Mouse (Mus musculus) lung, embryonic 15.5 days (tissue): ENCODE results near the gene Tmed1. TPM values are rescaled to one million over a fixed set of nuclear protein-coding genes. Genes with fewer than 3 reads are reported as not detected.
"Not testable (repeated sequence)": the region's sequence is repeated elsewhere in the genome, so short reads cannot be mapped to it uniquely, and the experiment has no call there.

ENCODE experiments used
- ATAC-seq: fragments of 200-750 bp; cut with Nextera tagmentation; 2 replicates; pipeline ENCODE4 v1.8.0; 2017; ENCODE audit warnings: moderate number of reproducible peaks, borderline replicate concordance; ENCODE audit not compliant: low FRiP score, low TSS enrichment; ENCODE audit errors: extremely low read depth
- H3K27ac ChIP-seq: fragments of 300-500 bp; sonication (generic); 2 replicates; pipeline ENCODE4 v1.5.1; 2015; ENCODE audit warnings: moderate library complexity, mild to moderate bottlenecking, inconsistent platforms
- H3K27me3 ChIP-seq: fragments of 300-500 bp; sonication (generic); 2 replicates; pipeline ENCODE4 v1.6.1; 2015; ENCODE audit warnings: inconsistent platforms
- H3K36me3 ChIP-seq: fragments of 300-500 bp; sonication (generic); 2 replicates; pipeline ENCODE4 v1.6.1; 2015; ENCODE audit warnings: inconsistent platforms
- H3K4me1 ChIP-seq: fragments of 300-500 bp; sonication (generic); 2 replicates; pipeline ENCODE4 v1.6.1; 2015; ENCODE audit warnings: inconsistent platforms
- H3K4me2 ChIP-seq: fragments of 300-500 bp; sonication (generic); 2 replicates; pipeline ENCODE4 v1.6.1; 2015; ENCODE audit warnings: inconsistent platforms, mild to moderate bottlenecking, moderate library complexity
- H3K4me3 ChIP-seq: fragments of 300-500 bp; sonication (generic); 2 replicates; pipeline ENCODE4 v1.5.1; 2015; ENCODE audit warnings: mild to moderate bottlenecking, inconsistent platforms
- H3K9ac ChIP-seq: fragments of 300-500 bp; sonication (generic); 2 replicates; pipeline ENCODE4 v1.6.1; 2015; ENCODE audit warnings: inconsistent platforms
- H3K9me3 ChIP-seq: fragments of 300-500 bp; sonication (generic); 2 replicates; pipeline ENCODE4 v1.6.1; 2016; ENCODE audit warnings: inconsistent platforms
- WGBS: fragments of 180-500 bp; shearing (Covaris S2); methylation state at CpG from one replicate; pipeline ENCODE4 v1.1.7; 2015; 5-methylcytosine and 5-hydroxymethylcytosine counted together
- microRNA-seq: library from miRNA; unstranded; fragments of <30 nt; microRNA quantifications from one replicate; pipeline ENCODE4, GENCODE M21; 2016
- polyA plus RNA-seq: library from polyadenylated mRNA; unstranded; fragments of >200 nt; fragmentation: Nextera tagmentation; extraction: Ambion mirVana; gene quantifications from 2 replicates; pipeline ENCODE4 v1.2.1, GENCODE M21; 2015

Tmed1 gene
- polyA plus RNA-seq, 1 experiment from 2014 or later, result 123 TPM

GRCm38 (mm10) chr9:21464565-21464928 is 45.5 kb downstream of the Tmed1 start:
- not testable (repeated sequence) for H3K9me3 ChIP-seq, H3K4me2 ChIP-seq, ATAC-seq, H3K27me3 ChIP-seq, H3K27ac ChIP-seq, H3K9ac ChIP-seq, H3K4me3 ChIP-seq
- Histone ChIP-seq H3K4me1 (peaks cover 16% of the 10 kb centered on the region), H3K36me3 (peaks cover 16% of the 10 kb centered on the region)
- WGBS, result 83% methylated on average over 7 of the region's 7 CpGs

GRCm38 (mm10) chr9:21463766-21464564 is 46.1 kb downstream of the Tmed1 start:
- WGBS, result 68% methylated on average over 3 of the region's 3 CpGs
- no peak overlapping the region for H3K9ac ChIP-seq
- peak overlapping the region; percentile 54; the same call in 1 of the 2 replicates for H3K27ac ChIP-seq

GRCm38 (mm10) chr9:21463138-21463590 is 46.9 kb downstream of the Tmed1 start:
- Histone ChIP-seq H3K4me2 (peak overlapping the region; percentile 11; the same call in 1 of the 2 replicates), H3K27me3 (no peaks in the 10 kb centered on the region), H3K27ac (peak overlapping the region; percentile 54), H3K4me1 (peaks cover 16% of the 10 kb centered on the region), H3K36me3 (peaks cover 16% of the 10 kb centered on the region; the same call in 1 of the 2 replicates), H3K9ac (no peak overlapping the region), H3K9me3 (no peaks in the 10 kb centered on the region), H3K4me3 (no peak overlapping the region)
- 33% methylated on average over 5 of the region's 5 CpGs for WGBS
- peak; percentile 50; the same call in 1 of the 2 replicates for ATAC-seq

More at GRCm38 (mm10) chr9:21463766-21464564, 46.1 kb downstream of the Tmed1 start:
- H3K4me1 ChIP-seq, result peaks cover 16% of the 10 kb centered on the region
- no peak for ATAC-seq
- no peak overlapping the region for H3K4me3 ChIP-seq
- peaks cover 20% of the 10 kb centered on the region for H3K36me3 ChIP-seq
- H3K9me3 ChIP-seq, result no peaks in the 10 kb centered on the region
- H3K27me3 ChIP-seq, result no peaks in the 10 kb centered on the region
- no peak overlapping the region for H3K4me2 ChIP-seq

- H3K36me3 ChIP-seq, result 0 out of 2 replicates have a peak, but pooled peaks cover 6% of the 10 kb centered on the region
- no peaks in the 10 kb centered on the region for H3K27me3 ChIP-seq
- no peak overlapping the region for H3K27ac ChIP-seq
- peaks cover 19% of the 10 kb centered on the region for H3K4me1 ChIP-seq
- no peaks in the 10 kb centered on the region for H3K9me3 ChIP-seq
- H3K4me2 ChIP-seq, result no peak overlapping the region
- no peak for ATAC-seq
- H3K9ac ChIP-seq, result no peak overlapping the region
- H3K4me3 ChIP-seq, result no peak overlapping the region
- WGBS, result 86% methylated on average over 3 of the region's 3 CpGs
Observed at GRCm38 (mm10) chr9:21460400-21460940, 49.6 kb downstream of the Tmed1 start.

- peaks cover 22% of the 10 kb centered on the region for H3K4me1 ChIP-seq
- WGBS, result 89% methylated on average over 3 of the region's 3 CpGs
- H3K9ac ChIP-seq, result no peak overlapping the region
- no peak overlapping the region for H3K27ac ChIP-seq
- H3K4me2 ChIP-seq, result no peak overlapping the region
- H3K9me3 ChIP-seq, result no peaks in the 10 kb centered on the region
- no peak for ATAC-seq
- no peaks in the 10 kb centered on the region for H3K27me3 ChIP-seq
- no peak overlapping the region for H3K4me3 ChIP-seq
- 0 out of 2 replicates have a peak, but pooled peaks cover 6% of the 10 kb centered on the region for H3K36me3 ChIP-seq
Observed at GRCm38 (mm10) chr9:21458821-21459220, 51.2 kb downstream of the Tmed1 start.

Small RNAs within 50 kb of the gene (microRNA-seq; reads per million reads assigned to microRNA genes)
- 7.8 reads per million, percentile 26 among the genes with 10 or more reads in this experiment for gene Mir199a-1

Other genes with a start within 250 kb of the Tmed1 start
- gene Atg4d, start 245.0 kb downstream of the Tmed1 start, polyA plus RNA-seq, result 38.4 and 42.8 TPM in 2 replicates
- 12.1 and 14.0 TPM in 2 replicates for gene Kri1, start 222.3 kb downstream of the Tmed1 start, polyA plus RNA-seq
- gene Cdkn2d, start 218.8 kb downstream of the Tmed1 start, polyA plus RNA-seq, result 50.9 and 52.3 TPM in 2 replicates
- gene Ap1m2, start 197.9 kb downstream of the Tmed1 start, polyA plus RNA-seq, result 52.2 and 53.3 TPM in 2 replicates
- gene Slc44a2, start 189.6 kb downstream of the Tmed1 start, polyA plus RNA-seq, result 129 and 146 TPM in 2 replicates
- 195 and 198 TPM in 2 replicates for gene Ilf3, start 142.4 kb downstream of the Tmed1 start, polyA plus RNA-seq
- gene Qtrt1, start 98.4 kb downstream of the Tmed1 start, polyA plus RNA-seq, result 42.4 and 43.7 TPM in 2 replicates
- 73.6 and 77.4 TPM in 2 replicates for gene Dnm2, start 85.3 kb downstream of the Tmed1 start, polyA plus RNA-seq
- gene AB124611, start 15.9 kb upstream of the Tmed1 start, polyA plus RNA-seq, result 3.2 and 3.9 TPM in 2 replicates
- 43.7 and 47.3 TPM in 2 replicates for gene Carm1, start 36.6 kb upstream of the Tmed1 start, polyA plus RNA-seq
- 28.4 and 29.5 TPM in 2 replicates for gene Timm29, start 82.5 kb upstream of the Tmed1 start, polyA plus RNA-seq
- 28.8 and 29.7 TPM in 2 replicates for gene Yipf2, start 82.6 kb upstream of the Tmed1 start, polyA plus RNA-seq
- gene Smarca4, start 105.9 kb upstream of the Tmed1 start, polyA plus RNA-seq, result 74.6 and 83.2 TPM in 2 replicates
- 38.9 and 39.5 TPM in 2 replicates for gene Ldlr, start 213.2 kb upstream of the Tmed1 start, polyA plus RNA-seq